15 mouse cellular contexts compared by ENCODE assay signal in the genomic region with DNA sequence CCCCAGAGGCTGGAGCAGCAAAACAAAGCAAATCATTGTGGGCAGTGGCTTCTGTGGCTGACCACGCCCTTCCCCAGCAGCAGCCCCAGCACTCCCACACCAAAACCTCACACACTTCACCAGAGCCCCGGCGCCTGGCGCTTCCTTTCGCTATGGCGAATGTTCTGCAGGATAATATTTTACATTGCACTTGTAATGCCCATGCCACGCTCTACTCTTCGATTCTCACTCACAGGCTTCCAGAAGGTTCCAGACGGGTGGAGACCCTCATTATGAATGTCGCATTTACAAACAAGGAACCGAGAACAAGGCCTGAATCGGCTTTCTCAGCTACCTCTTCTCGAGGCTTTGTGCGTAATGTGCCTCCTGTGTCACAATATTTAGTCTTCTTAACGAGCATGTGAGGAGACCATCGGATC.
DNase-seq lines count a peak whose midpoint lies in the region; ATAC-seq and TF ChIP-seq lines count a peak whose summit lies in the region.
"Had no signal": no experiment of that assay in that cellular context is flagged by ENCODE, and none has a peak within 500 bp of the region (broad histone marks: within the 10 kb centered on the region; RNA-seq: fewer than 3 reads in every experiment).

No protein-coding gene starts in this region.

- H3K36me3 ChIP-seq in forebrain, postnatal 0 days (ENCODE audit: insufficient read depth), result no peaks in the 10 kb centered on the region
- H3K36me3 ChIP-seq: hindbrain, embryonic 13.5 days; limb, embryonic 12.5 days; liver, embryonic 15.5 days had no signal

- no peaks in the 10 kb centered on the region for H3K9me3 ChIP-seq in forebrain, postnatal 0 days (ENCODE audit: low read length)
- H3K9me3 ChIP-seq: forebrain, embryonic 13.5 days; hindbrain, embryonic 13.5 days; limb, embryonic 12.5 days; liver, embryonic 15.5 days had no signal

- H3K27me3 ChIP-seq in forebrain, postnatal 0 days (ENCODE audit: insufficient read depth, low read length), result no peaks in the 10 kb centered on the region
- H3K27me3 ChIP-seq: forebrain, embryonic 13.5 days; hindbrain, embryonic 13.5 days; limb, embryonic 12.5 days; liver, embryonic 15.5 days had no signal

- H3K4me3 ChIP-seq in gastrocnemius, adult 2 months, result peak overlapping the region; percentile 43
- no peak overlapping the region for H3K4me3 ChIP-seq in forebrain, postnatal 0 days (ENCODE audit: low read depth, low read length)
- H3K4me3 ChIP-seq: forebrain, embryonic 13.5 days; hindbrain, embryonic 13.5 days; limb, embryonic 12.5 days; liver, embryonic 15.5 days had no signal

- no peaks in the 10 kb centered on the region for H3K4me1 ChIP-seq in forebrain, postnatal 0 days (ENCODE audit: insufficient read depth)
- H3K4me1 ChIP-seq: liver, embryonic 15.5 days had no signal

- no peak for TF ChIP-seq CTCF in gastrocnemius, adult 2 months (IDR thresholded peaks at IDR 0.05)
- TF ChIP-seq CTCF in forebrain, postnatal 0 days (IDR thresholded peaks at IDR 0.05; ENCODE audit: low read depth), result no peak

- peak; percentile 85 for ATAC-seq in granulocyte monocyte progenitor cell, adult 5-6 weeks (replicated peaks; ENCODE audit: poor library complexity, severe bottlenecking)
- ATAC-seq in monocyte, adult 5-6 weeks (replicated peaks; ENCODE audit: insufficient number of reproducible peaks, low FRiP score, low TSS enrichment, poor library complexity, severe bottlenecking), result peak; percentile 75
- ATAC-seq in forebrain, postnatal 0 days, result no peak
- ATAC-seq: forebrain, embryonic 13.5 days had no signal

- no peak overlapping the region for H3K4me2 ChIP-seq in forebrain, postnatal 0 days (ENCODE audit: low read depth)
- H3K4me2 ChIP-seq: forebrain, embryonic 13.5 days; hindbrain, embryonic 13.5 days; limb, embryonic 12.5 days; liver, embryonic 15.5 days had no signal

- DNase-seq in gastrocnemius, adult 2 months, result no peak
- DNase-seq in gastrocnemius, adult 8-10 months (ENCODE audit: low spot score in 2 of 2), result no peak
- peak; percentile 42 for DNase-seq in 416B (ENCODE audit: low read depth)
- DNase-seq in left cerebral cortex, postnatal 25 days (ENCODE audit: low spot score in 2 of 2), result no peak
- DNase-seq in c-Kit-positive CD71-positive TER-119-positive erythroid progenitor cells, embryonic 14.5 days (ENCODE audit: low spot score), result no peak
- DNase-seq in forebrain, postnatal 0 days, result no peak
- DNase-seq: adrenal gland, postnatal 36 days; cerebellum, adult 11-12 months; kidney, adult 11 months had no signal

- intact Hi-C loops in gastrocnemius, adult 2 months (cut with DNase I), result no loop called here
- intact Hi-C loops in left cerebral cortex, postnatal 25 days (cut with DNase I), result no loop called here

- no peak overlapping the region for H3K9ac ChIP-seq in forebrain, postnatal 0 days
- H3K9ac ChIP-seq: forebrain, embryonic 13.5 days; hindbrain, embryonic 13.5 days; limb, embryonic 12.5 days; liver, embryonic 15.5 days had no signal

- WGBS in forebrain, postnatal 0 days, result 78% methylated on average over 16 of the region's 16 CpGs

- H3K27ac ChIP-seq in gastrocnemius, adult 2 months, result no peak overlapping the region
- no peak overlapping the region for H3K27ac ChIP-seq in forebrain, postnatal 0 days (ENCODE audit: low read depth, low read length)
- H3K27ac ChIP-seq: forebrain, embryonic 13.5 days; hindbrain, embryonic 13.5 days; liver, embryonic 15.5 days had no signal
